Mouse (Mus musculus) heart, postnatal 0 days (tissue): ENCODE results near the gene Tsnaxip1. TPM values are rescaled to one million over a fixed set of nuclear protein-coding genes. Genes with fewer than 3 reads are reported as not detected.

Experiments
- ATAC-seq: fragments of 200-750 bp; cut with Nextera tagmentation; 2 replicates; pipeline ENCODE4 v1.8.0; 2017; ENCODE audit warnings: low read depth, moderate number of reproducible peaks, moderate library complexity; ENCODE audit not compliant: insufficient read depth
- DNase-seq: peaks from one replicate; pipeline ENCODE4 v3.0.0-alpha.2; 2016; ENCODE audit warnings: low spot score
- H3K27ac ChIP-seq: fragments of 300-500 bp; sonication (generic); 2 replicates; pipeline ENCODE4 v1.5.1; 2014; ENCODE audit warnings: low read depth, mild to moderate bottlenecking
- H3K27me3 ChIP-seq: fragments of 300-500 bp; sonication (generic); 2 replicates; pipeline ENCODE4 v1.6.1; 2014; ENCODE audit warnings: low read length, mixed read lengths; ENCODE audit not compliant: control insufficient read depth, insufficient read depth
- H3K36me3 ChIP-seq: fragments of 300-500 bp; sonication (generic); replicated peaks from 2 replicates; pipeline ENCODE4 v1.6.1; 2014; ENCODE audit warnings: low read length, mixed read lengths; ENCODE audit not compliant: control insufficient read depth, insufficient read depth
- H3K4me1 ChIP-seq: fragments of 300-500 bp; sonication (generic); 2 replicates; pipeline ENCODE4 v1.6.1; 2014; ENCODE audit warnings: antibody characterized with exemption; ENCODE audit not compliant: control insufficient read depth, insufficient read depth
- H3K4me2 ChIP-seq: fragments of 300-500 bp; sonication (generic); 2 replicates; pipeline ENCODE4 v1.6.1; 2014; ENCODE audit warnings: low read depth, mild to moderate bottlenecking, low read length, moderate library complexity
- H3K4me3 ChIP-seq: fragments of 300-500 bp; sonication (generic); 2 replicates; pipeline ENCODE4 v1.5.1; 2014; ENCODE audit warnings: low read depth, low read length
- H3K9ac ChIP-seq: fragments of 300-500 bp; sonication (generic); replicated peaks from 2 replicates; pipeline ENCODE4 v1.6.1; 2014; ENCODE audit warnings: low read depth, low read length, mixed read lengths
- H3K9me3 ChIP-seq: fragments of 300-500 bp; sonication (generic); replicated peaks from 2 replicates; pipeline ENCODE4 v1.6.1; 2016; ENCODE audit warnings: low read length; ENCODE audit not compliant: control insufficient read depth
- CTCF ChIP-seq: IDR thresholded peaks from 2 replicates; pipeline ENCODE4 v1.5.1; 2016; ENCODE audit warnings: antibody characterized with exemption, control low read depth, low read depth
- EP300 ChIP-seq: IDR thresholded peaks from 2 replicates; pipeline ENCODE4 v1.6.1; 2016; ENCODE audit warnings: antibody characterized with exemption, low read depth
- WGBS: fragments of 180-500 bp; shearing (Covaris S2); extraction: QIAGEN DNeasy Blood & Tissue Kit; methylation state at CpG from one replicate; pipeline ENCODE4 v1.1.7; 2014; 5-methylcytosine and 5-hydroxymethylcytosine counted together
- polyA plus RNA-seq: library from polyadenylated mRNA; unstranded; fragments of >200 nt; fragmentation: Nextera tagmentation; extraction: Ambion mirVana; gene quantifications from 2 replicates; pipeline ENCODE4 v1.2.1, GENCODE M21; 2015
- total RNA-seq: library from RNA; depleted of rRNA; stranded (reverse); fragments of >200 nt; gene quantifications from 2 replicates; pipeline ENCODE4 v1.2.3, GENCODE M21; 2014; ENCODE audit warnings: low replicate concordance

Gene Tsnaxip1
- total and polyA plus RNA-seq, 2 experiments from 2014 or later = not detected

- 0 out of 2 replicates have a peak, but pooled peaks cover 15% of the 10 kb centered on the region for H3K36me3 ChIP-seq
- H3K27ac ChIP-seq = no peak overlapping the region
- H3K9ac ChIP-seq = no peak overlapping the region
- ATAC-seq (no peak), DNase-seq (no peak)
- H3K4me3 ChIP-seq = no peak overlapping the region
- no peak overlapping the region for H3K4me2 ChIP-seq
- no peaks in the 10 kb centered on the region; the same call in 1 of the 2 replicates for H3K4me1 ChIP-seq
- TF ChIP-seq EP300 (no peak), CTCF (no peak)
- no peaks in the 10 kb centered on the region for H3K27me3 ChIP-seq
- H3K9me3 ChIP-seq = no peaks in the 10 kb centered on the region
Observed at GRCm38 (mm10) chr8:105789626-105790025, 37.9 kb upstream of the Tsnaxip1 start.

- no peak for TF ChIP-seq EP300
- no peak overlapping the region for H3K4me2 ChIP-seq
- ATAC-seq = no peak
- no peaks in the 10 kb centered on the region for H3K36me3 ChIP-seq
- no peaks in the 10 kb centered on the region; the same call in 1 of the 2 replicates for H3K4me1 ChIP-seq
- no peaks in the 10 kb centered on the region for H3K9me3 ChIP-seq
- H3K9ac ChIP-seq = no peak overlapping the region
- DNase-seq = no peak
- no peaks in the 10 kb centered on the region for H3K27me3 ChIP-seq
- no peak overlapping the region for H3K27ac ChIP-seq
- WGBS = 84% methylated on average over 1 of the region's 1 CpGs
- no peak overlapping the region for H3K4me3 ChIP-seq
Observed at GRCm38 (mm10) chr8:105793331-105793730, 34.2 kb upstream of the Tsnaxip1 start.

GRCm38 (mm10) chr8:105794009-105794598 lies 33.4 kb upstream of the Tsnaxip1 start:
- TF ChIP-seq EP300 (no peak), CTCF (no peak)
- Histone ChIP-seq H3K4me3 (no peak overlapping the region), H3K27me3 (no peaks in the 10 kb centered on the region), H3K27ac (no peak overlapping the region), H3K36me3 (no peaks in the 10 kb centered on the region), H3K4me2 (no peak overlapping the region), H3K9me3 (no peaks in the 10 kb centered on the region), H3K9ac (no peak overlapping the region), H3K4me1 (peaks cover 6% of the 10 kb centered on the region)
- WGBS = 71% methylated on average over 3 of the region's 3 CpGs
- ATAC-seq = no peak
- DNase-seq = no peak

GRCm38 (mm10) chr8:105795785-105796184 lies 31.7 kb upstream of the Tsnaxip1 start:
- Histone ChIP-seq H3K36me3 (no peaks in the 10 kb centered on the region), H3K4me3 (no peak overlapping the region), H3K27me3 (no peaks in the 10 kb centered on the region), H3K27ac (no peak overlapping the region), H3K4me2 (no peak overlapping the region), H3K4me1 (peaks cover 17% of the 10 kb centered on the region; the same call in 1 of the 2 replicates), H3K9me3 (no peaks in the 10 kb centered on the region), H3K9ac (no peak overlapping the region)
- no peak for ATAC-seq
- 97% methylated on average over 1 of the region's 1 CpGs for WGBS
- DNase-seq = no peak
- TF ChIP-seq CTCF (no peak), EP300 (no peak)

GRCm38 (mm10) chr8:105798408-105798807 lies 29.1 kb upstream of the Tsnaxip1 start:
- Histone ChIP-seq H3K36me3 (no peaks in the 10 kb centered on the region), H3K9me3 (no peaks in the 10 kb centered on the region), H3K4me3 (no peak overlapping the region), H3K9ac (no peak overlapping the region), H3K4me2 (no peak overlapping the region), H3K4me1 (peaks cover 17% of the 10 kb centered on the region; the same call in 1 of the 2 replicates), H3K27ac (peak overlapping the region; percentile 67; the same call in 1 of the 2 replicates), H3K27me3 (no peaks in the 10 kb centered on the region)
- TF ChIP-seq CTCF = no peak
- TF ChIP-seq EP300 = no peak
- WGBS = 91% methylated on average over 5 of the region's 5 CpGs
- DNase-seq (no peak), ATAC-seq (no peak)
